Mouse (Mus musculus): ENCODE data around the gene Farp1. TPM values are rescaled to one million over a fixed set of nuclear protein-coding genes. Genes with fewer than 3 reads are reported as not detected.

The Farp1 gene
- total RNA-seq, 2 experiments from 2014 or later: 127 to 137 TPM

DNA sequence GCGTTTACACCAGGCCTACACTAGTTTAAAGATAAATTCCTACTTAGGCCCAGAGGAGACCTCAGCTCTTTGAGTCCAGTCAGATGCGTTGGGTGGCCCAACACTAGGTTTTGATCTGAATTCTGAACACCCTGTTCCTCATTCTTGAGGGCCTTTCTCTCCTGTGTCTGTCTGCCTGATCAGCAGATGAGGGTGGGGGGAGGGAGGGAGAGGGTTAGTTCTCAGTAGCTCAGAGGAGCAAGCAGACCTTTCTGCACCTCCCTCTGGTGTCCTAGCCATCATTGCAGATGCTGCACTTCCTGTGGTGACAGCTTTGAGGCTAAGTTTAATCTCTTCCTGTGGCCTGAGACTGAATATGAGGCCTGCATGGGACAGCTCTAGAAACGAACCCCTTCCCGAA is 227.6 kb downstream of the Farp1 start:
- no peak for DNase-seq (ENCODE audit: low spot score in 2 of 2)
- intact Hi-C loops (cut with DNase I): no loop called here

DNA sequence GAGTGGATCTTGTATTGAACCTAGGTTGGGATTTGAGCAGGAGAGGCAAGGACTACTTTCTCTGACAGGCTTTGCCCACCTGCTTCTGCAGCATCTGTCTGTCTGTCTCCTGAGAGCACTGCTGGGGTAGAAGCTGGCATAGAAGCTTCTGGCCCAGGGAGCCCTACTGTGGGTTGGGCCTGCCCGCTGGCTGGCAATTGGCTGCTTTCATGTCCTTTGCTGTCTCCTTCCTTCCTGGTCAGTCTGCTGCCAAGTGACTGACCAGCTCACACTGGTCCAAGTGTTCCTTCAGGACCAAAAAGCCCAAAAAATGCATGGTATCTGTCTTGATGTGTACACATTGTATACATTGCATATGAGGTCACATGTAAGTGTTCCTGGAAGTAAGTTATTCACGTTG is 228.9 kb downstream of the Farp1 start:
- DNase-seq (ENCODE audit: low spot score in 2 of 2): no peak
- intact Hi-C loops (cut with DNase I): no loop called here

DNA sequence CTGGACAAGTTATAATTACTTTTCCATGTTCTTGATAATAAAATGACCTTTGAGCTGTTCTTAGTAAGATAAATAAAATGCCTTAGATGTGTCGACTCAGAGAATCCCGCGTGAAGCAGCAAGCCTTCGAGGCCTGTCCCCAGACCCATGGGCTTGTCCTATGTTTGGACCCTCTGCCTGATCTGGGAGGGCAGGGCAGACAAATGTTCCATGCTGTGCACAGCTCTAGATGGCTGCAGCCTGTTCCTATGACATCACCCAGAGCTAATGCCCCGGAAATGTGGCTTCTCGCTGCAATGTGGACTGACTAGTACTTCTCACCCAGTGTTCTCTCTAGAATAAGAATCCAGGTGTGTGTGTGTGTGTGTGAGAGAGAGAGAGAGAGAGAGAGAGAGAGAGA is 229.5 kb downstream of the Farp1 start:
- DNase-seq (ENCODE audit: low spot score in 2 of 2): no peak
- intact Hi-C loops (cut with DNase I): no loop called here

DNA sequence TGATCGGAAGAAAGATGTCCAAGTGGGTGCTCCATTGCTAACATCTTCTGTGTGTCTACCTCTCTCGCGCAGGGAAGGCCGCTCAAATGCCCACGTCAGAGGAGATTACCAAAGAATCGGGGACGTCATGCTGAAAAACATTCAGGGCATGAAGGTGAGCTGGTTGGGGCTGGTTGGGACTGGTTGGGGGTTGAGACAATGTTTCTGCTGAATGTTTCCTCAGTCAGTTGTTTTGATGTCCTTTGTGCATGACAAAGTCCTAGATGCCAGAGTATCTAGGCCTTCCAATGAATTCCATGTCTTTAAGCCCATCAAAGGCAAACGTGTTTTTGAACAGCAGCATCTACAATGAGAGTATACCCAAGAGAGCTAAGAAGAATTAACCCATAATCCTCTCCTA is 232.8 kb downstream of the Farp1 start:
- intact Hi-C loops (cut with DNase I): no loop called here
- no peak for DNase-seq (ENCODE audit: low spot score in 2 of 2)

DNA sequence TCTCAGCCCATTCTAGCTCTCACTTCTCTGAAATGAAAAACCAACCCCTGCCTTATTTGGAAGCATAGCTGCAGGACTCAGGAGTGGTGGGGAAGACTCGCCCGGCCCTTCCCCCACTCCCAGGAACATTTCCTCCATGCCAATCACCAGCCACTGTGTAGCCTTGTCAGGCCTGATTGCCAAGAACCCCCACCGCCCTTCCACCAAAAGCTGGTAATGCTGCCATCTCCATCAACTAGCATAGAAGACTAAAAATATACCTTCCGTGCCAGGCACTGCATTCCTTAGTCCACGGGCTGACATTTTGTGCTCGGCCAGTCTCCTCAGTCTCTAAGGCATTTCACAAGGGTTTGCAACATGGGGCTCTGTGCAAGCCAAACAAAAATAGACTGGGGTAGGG is 235.5 kb downstream of the Farp1 start:
- peak in 1 of 2 experiments; percentile 35 for DNase-seq (ENCODE audit: low spot score in 2 of 2)

DNA sequence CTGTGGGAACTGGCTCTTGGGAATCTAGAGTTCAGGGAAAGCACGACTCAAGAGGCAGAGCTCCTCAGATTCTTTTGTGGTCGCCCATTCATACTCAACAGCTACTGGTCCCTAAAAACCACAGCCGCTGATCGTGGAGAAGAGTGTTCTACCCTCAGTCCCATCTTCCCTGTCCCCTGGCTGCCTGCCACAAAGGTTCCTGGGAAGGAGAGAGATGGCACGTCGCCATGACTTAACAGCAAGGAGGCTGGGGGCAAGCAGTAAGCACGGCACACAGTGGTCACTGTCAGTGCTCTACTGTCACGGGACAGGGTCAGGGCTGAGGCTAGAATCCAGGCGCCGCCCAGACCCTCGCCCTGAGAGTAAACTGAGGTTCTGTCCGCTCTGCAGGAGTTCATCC is 240.0 kb downstream of the Farp1 start:
- intact Hi-C loops (cut with DNase I): no loop called here
- no peak for DNase-seq (ENCODE audit: low spot score in 2 of 2)

More for the DNA sequence above, 235.5 kb downstream of the Farp1 start:
- intact Hi-C loops (cut with DNase I): no loop called here

DNA sequence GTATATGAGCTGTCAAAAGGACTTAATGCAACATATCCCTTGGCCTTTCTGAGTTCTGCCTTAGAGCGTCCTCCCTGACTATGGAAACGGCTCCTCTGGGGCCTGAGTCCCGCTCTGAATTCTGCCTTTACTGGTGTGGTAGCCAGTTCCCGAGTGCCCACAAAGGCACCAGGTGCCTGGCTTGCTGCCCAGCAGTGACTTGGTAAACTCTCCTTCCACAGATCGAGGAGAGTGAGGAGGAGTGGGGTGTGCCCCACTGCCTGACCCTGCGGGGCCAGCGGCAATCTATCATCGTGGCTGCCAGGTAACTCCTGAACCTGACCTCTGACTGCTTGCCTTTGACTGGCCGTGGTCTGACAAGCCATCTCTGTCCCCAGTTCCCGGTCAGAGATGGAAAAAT is 241.0 kb downstream of the Farp1 start:
- intact Hi-C loops (cut with DNase I): no loop called here
- no peak for DNase-seq (ENCODE audit: low spot score in 2 of 2)

DNA sequence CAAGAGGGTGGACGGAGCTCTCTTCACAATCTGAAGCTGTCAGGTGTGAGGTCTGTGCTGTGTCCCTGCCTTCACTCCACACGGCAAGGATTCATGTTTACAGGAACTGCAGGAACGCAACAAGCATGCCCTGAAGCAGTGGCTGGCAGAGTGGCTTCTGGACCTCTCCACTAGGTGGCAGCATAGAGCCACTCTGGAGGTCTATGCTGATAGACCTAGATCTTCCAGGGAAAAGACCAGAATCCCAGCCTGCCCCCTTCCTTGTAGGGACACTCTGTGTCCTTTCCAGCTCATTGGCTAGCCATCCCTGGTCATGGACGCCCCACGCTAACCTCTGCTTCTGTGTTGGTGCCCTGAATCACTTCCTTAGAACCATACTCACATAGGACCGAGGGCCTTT is 244.1 kb downstream of the Farp1 start:
- intact Hi-C loops (cut with DNase I): loop anchor here (1.0 kb wide), 1 partner anchor 172 kb away; no protein-coding TSS in a partner anchor

DNA sequence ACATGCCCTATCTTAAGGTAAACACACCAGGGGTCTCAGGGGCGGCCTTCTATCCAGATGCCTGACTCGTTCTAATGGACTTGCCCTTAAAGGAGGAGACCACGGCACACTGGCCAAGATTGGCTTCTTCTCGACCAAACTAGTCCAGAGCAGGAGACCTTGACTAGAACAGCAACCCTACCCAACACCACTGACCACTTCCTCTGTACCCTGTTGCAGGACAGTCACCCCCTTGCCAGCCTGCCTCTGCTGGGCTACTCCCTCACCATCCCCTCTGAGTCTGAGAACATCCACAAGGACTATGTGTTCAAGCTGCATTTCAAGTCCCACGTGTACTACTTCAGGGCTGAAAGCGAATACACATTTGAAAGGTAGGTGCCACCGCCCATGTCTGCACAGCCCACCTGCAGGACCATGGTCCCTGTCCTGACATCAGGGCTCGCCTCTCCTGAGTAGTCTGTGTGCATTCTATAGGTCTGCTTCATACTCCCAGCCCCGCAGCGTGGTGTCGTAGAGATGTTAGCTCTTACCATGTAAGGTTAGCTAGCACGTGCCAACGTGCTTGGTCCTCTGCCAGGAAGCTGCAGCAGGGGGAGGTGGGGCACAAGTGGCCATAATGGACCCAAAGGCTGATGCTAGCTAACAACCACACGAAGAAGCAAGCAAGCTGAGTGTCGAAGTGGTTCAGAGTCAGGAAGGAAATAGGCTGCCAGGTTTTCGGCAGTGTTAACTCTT is 245.8 kb downstream of the Farp1 start:
- intact Hi-C loops (cut with DNase I): loop anchor here (10.0 kb wide), 1 partner anchor 294 kb away; no protein-coding TSS in a partner anchor
- no peak for DNase-seq (ENCODE audit: low spot score in 2 of 2)

More for the DNA sequence above, 244.1 kb downstream of the Farp1 start:
- DNase-seq (ENCODE audit: low spot score in 2 of 2): peak; percentile 90 to 91

DNA sequence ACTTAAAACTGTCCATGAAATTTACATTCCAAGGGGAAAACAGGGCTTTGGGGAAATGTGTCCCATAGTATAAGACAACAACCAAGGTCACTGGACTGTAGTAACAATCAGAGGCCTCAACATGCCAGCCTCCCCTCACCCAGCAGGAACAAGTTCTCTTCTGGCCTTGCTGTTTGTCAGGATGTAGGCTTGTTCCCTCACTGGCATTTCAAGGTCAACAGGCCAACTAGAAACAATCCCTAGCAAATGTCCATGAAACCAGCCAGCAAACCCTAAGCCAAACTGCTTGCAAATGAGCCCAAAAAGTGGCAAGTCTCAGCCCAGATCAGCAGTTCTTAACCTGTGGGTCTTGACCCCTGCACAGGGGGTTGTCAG is 246.3 kb downstream of the Farp1 start:
- intact Hi-C loops (cut with DNase I): loop anchor here (10.0 kb wide), 1 partner anchor 293 kb away; no protein-coding TSS in a partner anchor

DNA sequence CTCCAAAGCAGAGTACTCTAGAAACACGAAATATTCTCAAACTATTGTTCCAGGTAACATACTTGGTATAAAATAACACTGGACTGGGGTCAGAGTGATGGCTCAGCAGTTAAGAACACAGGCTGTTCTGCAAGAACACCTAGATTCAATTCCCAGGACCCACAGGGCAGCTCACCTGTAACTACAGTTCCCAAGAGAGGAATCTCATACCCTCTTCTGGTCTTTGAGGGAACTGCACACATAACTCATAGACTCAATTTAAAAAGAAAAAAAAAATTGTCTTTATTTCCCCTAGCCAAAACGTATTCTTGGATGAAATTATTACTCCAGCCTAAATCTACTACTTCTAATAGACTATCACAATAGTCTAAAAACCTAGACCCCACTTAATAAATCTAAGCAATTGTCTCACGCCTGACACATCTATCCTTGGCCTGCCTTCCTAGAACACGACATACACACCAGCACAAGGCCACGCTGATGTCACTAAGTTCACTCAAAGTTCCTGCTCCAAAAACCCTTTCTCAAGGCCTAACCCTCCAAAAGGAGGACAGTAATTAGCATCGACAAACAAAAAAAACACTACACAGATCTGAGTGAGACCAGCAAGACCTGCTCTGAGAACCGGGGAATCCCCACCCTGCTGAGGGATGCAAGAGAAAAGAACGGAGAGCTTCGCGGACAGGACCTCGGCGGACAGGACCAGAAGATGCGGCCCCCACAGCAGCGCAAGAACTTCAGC is 250.6 kb downstream of the Farp1 start:
- DNase-seq (ENCODE audit: low spot score in 2 of 2): no peak

More for the DNA sequence above, 246.3 kb downstream of the Farp1 start:
- DNase-seq (ENCODE audit: low spot score in 2 of 2): no peak

DNA sequence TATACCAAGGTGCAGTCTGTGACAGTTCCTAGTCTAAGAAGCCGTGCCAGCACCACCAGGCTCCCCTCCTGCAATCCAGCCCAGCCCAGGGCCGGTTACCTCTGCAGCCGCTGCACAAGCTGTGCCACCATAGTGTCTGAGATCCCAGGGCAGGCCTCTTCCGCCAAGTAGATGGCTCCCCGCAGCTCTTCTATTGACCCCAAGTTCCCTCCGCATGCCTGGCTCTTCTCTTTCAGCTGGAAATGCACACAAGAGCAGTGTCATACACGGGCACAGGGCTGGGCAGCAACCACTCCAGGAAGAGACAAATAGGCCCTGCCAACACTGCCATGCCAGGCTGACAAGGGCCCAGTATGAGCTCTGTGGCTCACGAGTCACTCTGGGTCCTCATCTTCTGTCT is 256.9 kb downstream of the Farp1 start:
- intact Hi-C loops (cut with DNase I): no loop called here
- DNase-seq (ENCODE audit: low spot score in 2 of 2): no peak

More for the DNA sequence above, 250.6 kb downstream of the Farp1 start:
- intact Hi-C loops (cut with DNase I): loop anchor here (5.0 to 10.0 kb wide), 2 partner anchors 92 to 289 kb away; no protein-coding TSS in a partner anchor

DNA sequence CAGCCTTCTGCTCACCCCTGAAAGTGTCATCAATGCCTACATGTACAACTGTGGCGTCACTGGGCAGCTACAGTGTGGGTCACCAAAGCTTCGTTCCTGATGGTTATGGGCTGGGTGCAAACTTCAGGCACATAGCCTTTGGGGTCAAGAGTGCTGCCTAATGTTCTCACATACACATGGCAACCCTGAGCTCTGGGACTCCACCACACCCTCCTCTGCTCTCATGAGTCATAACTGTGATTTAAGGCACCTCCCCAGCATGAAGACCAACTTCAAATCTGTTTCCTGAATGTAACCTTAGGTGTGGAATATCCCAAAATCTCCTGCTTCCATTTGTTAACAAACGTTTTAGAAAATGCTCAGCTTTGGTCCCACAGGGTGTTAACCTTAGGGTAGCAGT is 257.4 kb downstream of the Farp1 start:
- intact Hi-C loops (cut with DNase I): no loop called here
- DNase-seq (ENCODE audit: low spot score in 2 of 2): no peak

DNA sequence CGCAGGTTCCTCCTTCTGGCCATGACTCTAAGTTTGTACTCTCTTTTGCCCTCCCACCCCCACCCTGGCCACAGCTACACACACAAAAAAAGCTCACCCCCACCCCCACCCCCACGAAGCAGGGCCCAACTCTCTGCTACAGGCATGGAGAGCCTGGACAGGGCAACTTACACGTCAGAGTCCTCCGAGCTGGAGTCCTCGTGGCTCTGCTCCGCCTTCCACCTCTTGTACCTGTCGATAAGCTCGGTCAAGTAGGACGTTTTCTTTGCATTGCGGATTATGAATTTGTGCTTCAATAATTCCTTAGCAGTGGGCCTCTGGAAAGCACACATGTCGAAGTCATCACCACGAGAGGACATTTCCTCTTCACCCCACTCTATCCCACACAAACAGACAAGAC is 259.5 kb downstream of the Farp1 start:
- DNase-seq (ENCODE audit: low spot score in 2 of 2): no peak
- intact Hi-C loops (cut with DNase I): no loop called here

DNA sequence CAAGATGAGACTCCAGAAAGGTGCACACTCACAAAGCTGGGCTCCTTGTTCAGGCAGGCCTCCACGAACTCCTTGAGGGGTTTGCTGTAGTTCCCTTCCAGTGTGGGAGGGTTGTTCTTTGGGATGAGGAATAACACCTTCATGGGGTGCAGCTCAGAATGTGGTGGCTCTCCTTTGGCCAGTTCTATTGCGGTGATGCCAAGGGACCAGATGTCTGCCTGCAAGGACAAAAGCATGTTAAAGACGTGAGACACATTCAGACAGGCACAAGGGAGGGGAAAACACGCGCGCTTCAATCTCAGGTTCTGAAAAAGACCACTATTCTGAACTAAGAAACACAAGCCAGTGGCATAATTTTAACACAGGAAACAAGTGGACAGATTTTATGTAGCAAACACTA is 262.1 kb downstream of the Farp1 start:
- intact Hi-C loops (cut with DNase I): no loop called here
- no peak for DNase-seq (ENCODE audit: low spot score in 2 of 2)

DNA sequence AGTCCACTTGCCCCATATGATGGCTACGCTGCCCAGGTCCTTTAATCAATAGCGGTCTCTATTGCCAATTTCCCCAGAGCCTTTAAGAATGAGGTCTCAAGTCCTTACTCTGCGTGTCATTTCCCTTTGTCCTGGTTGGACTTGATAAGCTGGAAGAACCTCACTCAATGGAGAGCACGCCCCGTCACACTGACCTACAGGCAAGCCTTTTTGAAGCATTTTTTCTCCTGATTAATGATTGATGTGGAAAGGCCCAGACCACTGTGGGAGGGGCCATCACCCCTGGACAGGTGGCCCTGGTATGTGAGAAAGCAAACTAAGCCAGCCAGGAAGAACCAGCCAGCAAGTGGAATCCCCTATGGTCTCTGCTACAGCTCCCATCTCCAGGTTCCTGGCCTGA is 263.5 kb downstream of the Farp1 start:
- no peak for DNase-seq (ENCODE audit: low spot score in 2 of 2)
- intact Hi-C loops (cut with DNase I): no loop called here

DNA sequence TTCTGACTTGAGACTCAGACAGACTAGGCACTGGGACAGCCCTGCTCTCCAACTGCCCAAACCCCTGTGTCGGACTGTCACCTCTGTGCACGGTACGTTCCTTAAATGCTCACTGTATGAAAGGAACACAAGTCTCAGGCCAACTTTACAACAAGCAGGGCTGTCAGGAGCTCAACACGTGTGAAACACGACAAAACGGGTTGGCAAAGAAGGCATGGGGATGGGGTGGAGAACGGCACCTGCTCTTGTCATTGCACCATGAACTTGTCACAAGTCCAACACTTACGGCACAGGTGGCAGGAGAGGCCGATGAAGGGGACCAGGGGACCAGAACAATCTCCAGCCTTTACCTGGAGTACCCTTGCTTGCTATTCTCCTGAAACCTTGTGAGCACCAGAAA is 264.1 kb downstream of the Farp1 start:
- intact Hi-C loops (cut with DNase I): no loop called here

DNA sequence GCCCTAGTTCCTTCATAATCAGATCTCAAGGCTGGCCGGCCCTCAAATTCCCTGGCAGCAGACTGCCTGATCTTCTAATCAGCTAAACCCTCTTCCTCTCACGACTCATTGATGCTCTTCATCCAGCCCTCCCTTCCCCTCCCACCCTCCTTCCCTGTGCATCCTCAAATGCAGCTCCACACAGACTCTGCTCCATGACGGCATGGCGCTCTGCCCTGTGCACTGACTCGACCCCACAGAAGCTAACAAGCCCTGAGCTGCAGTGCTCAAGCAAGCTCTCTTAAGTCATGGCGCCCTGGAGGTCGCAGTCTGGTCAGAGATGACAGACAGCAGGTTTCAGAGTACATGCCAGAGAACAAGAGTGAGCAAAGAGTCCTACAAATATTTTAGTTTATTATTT is 269.5 kb downstream of the Farp1 start:
- intact Hi-C loops (cut with DNase I): no loop called here
- DNase-seq (ENCODE audit: low spot score in 2 of 2): no peak

More for the DNA sequence above, 264.1 kb downstream of the Farp1 start:
- DNase-seq (ENCODE audit: low spot score in 2 of 2): no peak

DNA sequence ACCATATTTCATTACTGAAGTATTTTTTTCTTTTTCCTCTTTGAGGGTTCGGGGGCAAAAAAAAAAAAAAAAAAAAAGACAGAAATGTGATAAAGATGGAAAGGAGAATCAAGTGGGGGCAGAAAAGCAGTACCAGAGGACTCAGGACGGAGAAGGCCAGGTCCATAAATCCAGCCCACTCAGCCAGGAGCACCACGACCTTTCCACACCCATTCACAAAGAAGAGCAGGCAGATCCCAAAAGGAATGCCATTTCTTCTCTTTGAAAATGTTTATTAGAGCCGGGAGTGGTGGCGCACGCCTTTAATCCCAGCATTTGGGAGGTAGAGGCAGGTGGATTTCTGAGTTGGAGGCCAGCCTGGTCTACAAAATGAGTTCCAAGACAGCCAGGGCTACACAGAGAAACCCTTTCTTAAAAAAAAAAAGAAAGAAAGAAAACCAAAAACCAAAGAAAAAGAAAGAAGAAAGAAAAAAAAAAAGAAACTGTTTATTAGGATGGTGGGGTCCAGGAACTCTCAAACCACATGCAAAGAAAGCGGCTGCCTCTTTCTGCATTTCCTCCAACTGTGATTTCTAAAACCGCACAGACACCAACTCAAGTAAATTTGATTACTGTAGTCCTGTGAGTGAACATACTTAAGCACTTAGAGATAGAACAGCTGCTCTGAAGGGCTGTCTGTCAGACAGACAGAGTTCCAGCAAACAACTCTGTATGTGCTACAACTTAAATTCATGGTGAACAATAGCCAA is 270.5 kb downstream of the Farp1 start:
- intact Hi-C loops (cut with DNase I): no loop called here
- no peak for DNase-seq (ENCODE audit: low spot score in 2 of 2)

DNA sequence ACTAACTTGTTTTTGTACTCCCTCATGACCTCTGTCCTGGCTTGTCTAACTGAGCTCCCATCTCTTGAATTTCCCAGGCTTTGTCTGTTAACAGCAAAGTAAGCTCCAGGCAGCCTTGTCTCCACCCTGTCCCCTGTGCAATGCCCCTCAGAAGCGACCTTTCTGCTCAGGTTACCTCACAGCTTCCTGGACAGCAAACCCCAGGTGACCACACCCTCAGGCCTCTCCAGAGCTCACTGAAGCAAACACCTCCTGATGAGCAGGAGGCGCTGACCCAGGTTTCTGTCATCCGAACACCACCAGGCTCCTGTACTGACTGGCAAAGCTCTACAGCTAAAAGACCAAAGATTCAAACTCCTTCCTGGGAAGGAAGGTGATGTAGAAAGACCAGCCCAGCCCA is 274.9 kb downstream of the Farp1 start:
- intact Hi-C loops (cut with DNase I): no loop called here
- no peak for DNase-seq (ENCODE audit: low spot score in 2 of 2)

Measured in left cerebral cortex, postnatal 14 days (tissue).